Mouse (Mus musculus) testis, adult 2 months (tissue): ENCODE measurements around the gene Olfr1152. TPM values are rescaled to one million over a fixed set of nuclear protein-coding genes. Genes with fewer than 3 reads are reported as not detected.

ENCODE experiments used
- H3K27ac ChIP-seq: fragments of 200-500 bp; 2 replicates; pipeline ENCODE4 v1.5.1; 2012; ENCODE audit warnings: low read depth, low read length; ENCODE audit not compliant: control insufficient read depth, insufficient read depth
- H3K27me3 ChIP-seq: fragments of 200-500 bp; 2 replicates; pipeline ENCODE4 v1.6.1; 2012; ENCODE audit warnings: mild to moderate bottlenecking, low read length, moderate library complexity; ENCODE audit not compliant: control insufficient read depth, insufficient read depth
- H3K36me3 ChIP-seq: fragments of 200-500 bp; 2 replicates; pipeline ENCODE4 v1.6.1; 2012; ENCODE audit warnings: mild to moderate bottlenecking, low read length; ENCODE audit not compliant: control insufficient read depth, insufficient read depth
- H3K4me1 ChIP-seq: fragments of 200-500 bp; 2 replicates; pipeline ENCODE4 v1.6.1; 2012; ENCODE audit warnings: low read length; ENCODE audit not compliant: control insufficient read depth, insufficient read depth
- H3K4me3 ChIP-seq: fragments of 200-500 bp; 2 replicates; pipeline ENCODE4 v1.5.1; 2012; ENCODE audit warnings: low read depth, mild to moderate bottlenecking, low read length, moderate library complexity, mixed read lengths; ENCODE audit not compliant: control insufficient read depth
- CTCF ChIP-seq: fragments of 200-500 bp; IDR thresholded peaks from 2 replicates; pipeline ENCODE4 v1.5.1; 2012; ENCODE audit warnings: low read depth, mild to moderate bottlenecking, inconsistent platforms, low read length, moderate library complexity; ENCODE audit not compliant: control insufficient read depth, insufficient read depth, insufficient replicate concordance
- POLR2A ChIP-seq: fragments of 200-500 bp; IDR thresholded peaks from 2 replicates; pipeline ENCODE4 v1.6.1; 2012; ENCODE audit warnings: low read depth, mild to moderate bottlenecking, inconsistent platforms, low read length, moderate library complexity; ENCODE audit not compliant: control insufficient read depth
- polyA plus RNA-seq: library from polyadenylated mRNA; depleted of rRNA; stranded (reverse); fragments of >200 nt; gene quantifications from 2 replicates; pipeline ENCODE4 v1.2.3, GENCODE M21; 2012; rRNA removed

Gene Olfr1152
- polyA plus RNA-seq, result not detected in 2 replicates

DNA sequence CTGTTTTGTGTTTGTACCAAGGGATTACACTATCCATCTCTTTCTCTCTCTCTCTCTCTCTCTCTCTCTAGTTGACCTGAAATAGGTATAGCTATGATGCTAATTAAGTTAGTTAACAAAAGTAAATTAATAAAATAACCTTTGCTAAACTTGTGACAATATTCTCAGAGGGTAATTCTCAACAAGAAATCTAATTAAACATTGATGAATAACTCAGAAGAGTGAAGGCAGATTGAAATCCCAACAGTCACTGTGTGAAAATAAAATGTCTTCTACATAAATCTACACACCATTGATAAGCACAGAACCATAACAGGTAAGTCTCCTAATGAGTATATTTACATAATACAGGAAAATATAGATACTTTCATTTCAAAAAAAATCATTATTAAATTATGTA, at the start of gene Olfr1152:
Gene Olfr1152 (plus strand): TSS at position 301 of the 400 bp plus-strand sequence.
- Histone ChIP-seq H3K4me1 (no peaks in the 10 kb centered on the region), H3K4me3 (no peak within 1 kb of the TSS), H3K36me3 (no peaks in the 10 kb centered on the region), H3K27me3 (no peaks in the 10 kb centered on the region), H3K27ac (no peak within 1 kb of the TSS)
- no peak for TF ChIP-seq POLR2A
- TF ChIP-seq CTCF, result no peak

DNA sequence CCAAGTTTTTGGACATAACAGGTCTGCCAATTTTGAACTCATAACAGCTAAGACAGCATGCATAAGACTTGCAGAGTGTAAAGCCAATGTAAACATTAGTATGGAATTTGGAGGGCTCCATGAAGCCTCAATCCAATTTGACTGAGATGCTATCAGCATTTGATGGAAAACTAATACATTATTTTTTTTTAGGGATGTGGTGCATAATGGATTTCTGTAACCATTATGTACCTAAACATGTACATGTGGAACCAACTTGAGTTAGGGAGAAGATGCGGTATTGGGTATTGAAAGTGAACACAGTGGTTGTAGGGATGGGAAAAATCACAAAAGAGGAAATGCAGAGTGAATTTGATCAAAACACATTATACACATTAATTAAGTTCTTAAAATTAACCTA, 36.1 kb upstream of the Olfr1152 start, which contains the start of gene Olfr1148:
Gene Olfr1148 (plus strand): TSS at position 301 of the 400 bp plus-strand sequence.
- H3K36me3 ChIP-seq, result no peaks in the 10 kb centered on the region
- no peak within 1 kb of the TSS for H3K27ac ChIP-seq
- H3K4me3 ChIP-seq, result no peak within 1 kb of the TSS
- TF ChIP-seq CTCF (no peak), POLR2A (no peak)
- H3K27me3 ChIP-seq, result no peaks in the 10 kb centered on the region
- no peaks in the 10 kb centered on the region for H3K4me1 ChIP-seq

DNA sequence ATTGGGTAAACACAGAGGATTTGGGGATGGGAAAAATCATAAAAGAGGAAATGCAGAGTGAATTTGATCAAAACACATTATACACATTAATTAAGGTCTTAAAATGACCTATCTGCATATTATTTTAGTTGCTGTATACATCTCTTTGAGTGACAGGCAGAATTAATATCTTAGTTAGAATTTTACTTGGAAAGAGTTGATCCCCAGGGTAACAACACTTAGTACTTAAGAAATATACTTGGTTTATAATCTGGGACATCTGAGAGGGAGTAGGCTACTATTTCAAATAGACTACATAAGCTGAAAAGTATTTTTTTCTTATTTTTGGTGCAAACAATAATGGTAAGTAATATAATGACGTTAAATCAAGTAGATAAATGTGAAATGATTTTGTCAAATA, 22.6 kb upstream of the Olfr1152 start, which contains the start of gene Olfr1150-ps1:
Gene Olfr1150-ps1 (plus strand): TSS at position 301 of the 400 bp plus-strand sequence.
- no peak within 1 kb of the TSS for H3K27ac ChIP-seq
- H3K27me3 ChIP-seq, result no peaks in the 10 kb centered on the region
- no peaks in the 10 kb centered on the region for H3K4me1 ChIP-seq
- no peak for TF ChIP-seq POLR2A
- no peak for TF ChIP-seq CTCF
- no peak within 1 kb of the TSS for H3K4me3 ChIP-seq
- H3K36me3 ChIP-seq, result no peaks in the 10 kb centered on the region

DNA sequence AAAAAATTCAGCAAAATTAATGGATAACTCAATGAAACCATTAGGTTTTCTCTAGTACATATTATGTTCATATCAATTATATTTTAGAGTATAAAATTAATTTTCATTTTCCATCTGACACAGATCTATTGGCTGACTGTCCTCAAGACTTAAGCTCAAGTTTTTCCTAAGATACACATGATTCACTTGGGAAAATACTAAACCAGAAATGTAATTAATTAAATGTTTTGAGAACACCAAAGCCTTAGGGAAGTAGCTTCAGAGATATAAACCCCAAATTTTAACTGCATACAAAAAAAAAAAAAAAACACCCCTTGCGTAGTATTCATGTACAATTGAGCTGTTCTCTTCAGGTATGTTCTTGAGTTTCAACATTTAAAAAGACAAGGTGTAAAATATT, 10.7 kb upstream of the Olfr1152 start, which contains the start of gene Olfr1151:
Gene Olfr1151 (plus strand): TSS at position 301 of the 400 bp plus-strand sequence.
- Histone ChIP-seq H3K27ac (no peak within 1 kb of the TSS), H3K36me3 (no peaks in the 10 kb centered on the region)
- no peak for TF ChIP-seq CTCF
- TF ChIP-seq POLR2A, result no peak

DNA sequence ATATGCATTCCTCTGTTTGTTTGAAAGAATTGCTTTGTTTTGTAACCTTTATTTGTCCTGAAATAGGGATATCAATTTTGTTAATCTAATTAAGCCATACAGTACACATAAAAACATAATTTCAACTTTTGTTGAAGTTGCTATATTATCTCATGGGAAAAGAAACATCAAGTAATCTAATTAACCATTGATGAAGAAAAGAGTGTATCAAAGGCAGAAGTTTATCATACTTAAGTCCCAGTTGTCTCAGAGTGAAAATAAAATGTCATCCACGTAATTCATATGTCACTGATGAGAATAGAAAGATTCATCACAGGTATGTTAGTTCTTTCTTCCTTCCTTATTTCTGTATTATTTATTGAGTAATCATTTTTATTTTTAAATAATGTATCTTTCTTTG, 28.4 kb downstream of the Olfr1152 start, which contains the start of gene Olfr1153:
Gene Olfr1153 (plus strand): TSS at position 301 of the 400 bp plus-strand sequence.
- Histone ChIP-seq H3K36me3 (no peaks in the 10 kb centered on the region), H3K27me3 (no peaks in the 10 kb centered on the region), H3K27ac (no peak within 1 kb of the TSS), H3K4me1 (no peaks in the 10 kb centered on the region), H3K4me3 (no peak within 1 kb of the TSS)
- no peak for TF ChIP-seq CTCF
- TF ChIP-seq POLR2A, result no peak

More for the DNA sequence above, 10.7 kb upstream of the Olfr1152 start, which contains the start of gene Olfr1151:
- H3K4me3 ChIP-seq, result no peak within 1 kb of the TSS
- H3K4me1 ChIP-seq, result no peaks in the 10 kb centered on the region
- no peaks in the 10 kb centered on the region for H3K27me3 ChIP-seq

DNA sequence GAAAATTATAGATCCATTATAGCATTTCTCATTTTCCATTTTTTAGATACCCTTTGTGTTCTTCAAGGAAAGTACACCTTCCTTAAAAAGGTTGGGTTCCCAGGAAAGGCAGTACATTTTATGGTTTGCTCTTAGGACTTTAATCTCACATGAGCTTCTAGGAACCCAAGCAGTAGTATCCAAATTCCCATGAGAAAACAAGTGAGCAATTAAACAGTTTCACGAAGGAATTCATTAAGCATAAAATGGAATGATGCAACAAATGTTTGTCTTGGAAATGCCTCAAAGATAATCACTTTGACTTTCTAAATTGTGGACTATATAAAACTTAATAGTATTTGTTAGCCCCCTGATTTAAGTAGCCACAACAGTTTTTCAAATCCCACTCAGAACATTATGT, 38.8 kb downstream of the Olfr1152 start, which contains the start of gene Olfr1154:
Gene Olfr1154 (minus strand): TSS at position 101 of the 400 bp plus-strand sequence.
- Histone ChIP-seq H3K27me3 (no peaks in the 10 kb centered on the region), H3K27ac (no peak within 1 kb of the TSS), H3K4me1 (no peaks in the 10 kb centered on the region), H3K4me3 (no peak within 1 kb of the TSS), H3K36me3 (no peaks in the 10 kb centered on the region)
- no peak for TF ChIP-seq CTCF

Other genes starting within 250 kb of the Olfr1152 start
- not detected in 2 replicates for gene Olfr1131, start 239.4 kb upstream of the Olfr1152 start, polyA plus RNA-seq
- not detected in 2 replicates for gene Olfr1132, start 229.0 kb upstream of the Olfr1152 start, polyA plus RNA-seq
- not detected in 2 replicates for gene Olfr1133, start 219.1 kb upstream of the Olfr1152 start, polyA plus RNA-seq
- not detected in 2 replicates for gene Olfr1134, start 208.0 kb upstream of the Olfr1152 start, polyA plus RNA-seq
- not detected in 2 replicates for gene Olfr1135, start 192.8 kb upstream of the Olfr1152 start, polyA plus RNA-seq
- gene Olfr1136, start 172.5 kb upstream of the Olfr1152 start, polyA plus RNA-seq, result not detected in 2 replicates
- gene Olfr1137, start 153.3 kb upstream of the Olfr1152 start, polyA plus RNA-seq, result not detected in 2 replicates
- not detected in 2 replicates for gene Olfr1138, start 126.5 kb upstream of the Olfr1152 start, polyA plus RNA-seq
- not detected in 2 replicates for gene Olfr1140, start 122.7 kb upstream of the Olfr1152 start, polyA plus RNA-seq
- gene Olfr1141, start 112.5 kb upstream of the Olfr1152 start, polyA plus RNA-seq, result not detected in 2 replicates
- not detected in 2 replicates for gene Olfr152, start 87.0 kb upstream of the Olfr1152 start, polyA plus RNA-seq
- not detected in 2 replicates for gene Olfr1143, start 65.9 kb upstream of the Olfr1152 start, polyA plus RNA-seq
- not detected in 2 replicates for gene Olfr1145, start 56.7 kb upstream of the Olfr1152 start, polyA plus RNA-seq
- gene Olfr1148, start 36.0 kb upstream of the Olfr1152 start, polyA plus RNA-seq, result not detected in 2 replicates
- not detected in 2 replicates for gene Olfr1150-ps1, start 22.5 kb upstream of the Olfr1152 start, polyA plus RNA-seq
- gene Olfr1151, start 10.6 kb upstream of the Olfr1152 start, polyA plus RNA-seq, result not detected in 2 replicates
- gene Olfr1153, start 28.5 kb downstream of the Olfr1152 start, polyA plus RNA-seq, result not detected in 2 replicates
- gene Olfr1154, start 38.7 kb downstream of the Olfr1152 start, polyA plus RNA-seq, result not detected in 2 replicates
- not detected in 2 replicates for gene Olfr1155, start 78.6 kb downstream of the Olfr1152 start, polyA plus RNA-seq
- not detected in 2 replicates for gene Olfr1156, start 86.6 kb downstream of the Olfr1152 start, polyA plus RNA-seq
- not detected in 2 replicates for gene Olfr1157, start 101.8 kb downstream of the Olfr1152 start, polyA plus RNA-seq
- gene Olfr74, start 108.2 kb downstream of the Olfr1152 start, polyA plus RNA-seq, result not detected in 2 replicates
- not detected in 2 replicates for gene Olfr1158, start 123.6 kb downstream of the Olfr1152 start, polyA plus RNA-seq
- gene Olfr1160, start 141.8 kb downstream of the Olfr1152 start, polyA plus RNA-seq, result not detected in 2 replicates
- not detected in 2 replicates for gene Olfr1161, start 156.3 kb downstream of the Olfr1152 start, polyA plus RNA-seq
- not detected in 2 replicates for gene Olfr73, start 171.2 kb downstream of the Olfr1152 start, polyA plus RNA-seq
- gene Olfr1162, start 184.6 kb downstream of the Olfr1152 start, polyA plus RNA-seq, result not detected in 2 replicates
- gene Olfr1163, start 205.3 kb downstream of the Olfr1152 start, polyA plus RNA-seq, result not detected in 2 replicates
- not detected in 2 replicates for gene Olfr1164, start 227.5 kb downstream of the Olfr1152 start, polyA plus RNA-seq